Mouse (Mus musculus) urinary bladder, postnatal 14 days (tissue): ENCODE results near the gene Mei4.

Source experiments
- DNase-seq: peaks from one replicate; pipeline ENCODE4 v3.0.0; 2021; ENCODE audit warnings: low spot score

The Mei4 gene

DNA sequence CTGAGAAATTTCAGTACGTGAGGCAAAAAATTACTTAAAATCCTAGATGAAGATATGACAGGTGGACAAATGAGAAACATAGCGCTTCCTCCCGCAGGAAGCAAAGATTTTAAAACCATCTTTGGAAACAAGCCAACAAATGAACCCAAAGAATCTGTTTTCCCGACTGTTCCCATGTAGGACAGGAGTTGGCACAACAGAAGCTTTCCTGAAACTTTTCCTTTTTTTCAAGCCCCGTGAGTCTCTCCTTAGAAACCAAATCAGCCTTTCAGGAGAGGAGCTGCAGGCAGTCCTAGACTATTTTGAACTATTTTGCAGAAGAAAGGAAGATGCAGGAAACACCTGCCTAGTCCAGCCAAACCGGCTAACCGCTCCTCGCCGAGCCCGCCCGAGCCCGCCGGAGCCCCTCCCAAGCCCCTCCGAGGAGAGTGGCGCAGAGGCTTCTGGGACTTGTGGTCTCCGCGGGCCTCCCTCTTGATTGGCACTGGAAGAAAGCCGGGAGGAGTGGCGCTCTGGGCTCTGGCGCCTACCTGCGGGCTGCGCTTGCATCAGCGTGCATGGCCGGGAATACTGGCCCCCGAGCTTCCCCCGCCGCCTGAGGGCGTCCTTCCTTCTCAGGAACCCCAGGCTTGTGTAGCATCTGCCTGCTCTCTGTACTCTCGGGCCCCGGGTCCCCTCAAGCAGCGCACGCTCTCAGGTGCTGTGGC lies at the start of gene Mei4:
Gene Mei4 (plus strand): TSS at position 490 of the 707 bp plus-strand sequence.
- DNase-seq: peak; percentile 46

DNA sequence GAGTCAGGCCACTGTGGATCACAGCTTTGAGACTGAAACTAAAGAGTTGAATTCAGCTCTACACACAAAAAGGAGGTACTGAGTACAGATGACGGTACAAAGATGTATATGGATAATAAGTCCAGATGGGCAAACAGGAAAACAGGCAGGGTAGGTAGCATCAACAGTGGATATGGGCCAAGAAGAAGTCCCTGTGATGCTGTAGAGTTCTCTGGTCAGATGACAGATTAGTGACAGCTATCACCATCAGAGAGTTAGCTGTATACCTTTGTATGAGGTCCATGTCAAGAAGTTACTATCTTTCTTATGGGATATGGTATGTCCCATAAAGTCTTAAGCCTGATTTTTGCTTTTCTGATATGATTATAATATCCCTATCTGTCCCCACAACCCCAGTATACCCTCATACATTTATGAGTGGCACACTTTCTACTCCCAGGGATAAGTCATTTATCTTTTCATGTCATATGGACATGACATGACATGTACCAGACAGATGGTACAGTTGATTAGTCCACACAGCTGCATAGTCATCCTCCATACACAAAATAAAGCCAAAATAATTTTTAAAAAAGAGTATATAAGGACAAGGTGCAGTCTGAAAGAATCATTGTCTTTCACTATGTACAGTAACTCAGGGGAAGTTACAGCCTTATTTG lies 43.6 kb upstream of the Mei4 start:
- DNase-seq: no peak

DNA sequence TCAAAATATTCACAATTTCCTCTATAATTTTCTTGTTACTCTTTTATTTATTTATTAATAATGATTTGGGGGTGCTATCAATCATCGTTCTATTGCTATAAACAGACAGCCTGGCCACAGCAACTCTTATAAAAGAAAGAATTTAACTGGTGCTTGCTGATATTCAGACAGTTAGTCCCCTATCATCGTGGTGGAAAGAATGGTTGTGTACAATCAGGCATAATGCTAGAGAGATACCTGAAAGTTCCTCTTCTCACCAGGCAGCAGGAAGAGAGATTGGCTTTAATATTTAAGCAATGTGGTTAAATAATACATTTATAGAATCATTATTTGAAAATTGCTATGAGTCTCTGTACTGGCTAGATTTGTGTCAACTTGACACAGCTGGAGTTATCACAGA lies 35.9 kb upstream of the Mei4 start:
- no peak for DNase-seq

DNA sequence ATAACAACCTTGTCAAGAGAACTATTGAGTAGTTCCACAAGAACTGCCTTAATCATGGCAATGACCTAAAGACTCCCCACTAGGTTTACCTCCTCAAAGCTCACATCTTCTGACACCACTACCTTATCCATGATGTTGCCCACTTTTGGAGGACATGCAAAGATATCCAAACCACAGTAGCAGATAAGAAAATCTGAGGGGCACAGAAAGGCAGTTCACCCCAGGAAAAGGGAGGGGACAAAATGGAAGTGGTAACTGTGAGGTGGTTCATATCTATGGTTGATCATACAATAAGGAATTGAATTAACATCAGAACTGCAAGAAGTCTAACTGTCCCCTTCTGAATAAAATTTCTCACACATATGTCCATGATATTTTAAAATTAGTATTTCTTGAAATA lies 29.4 kb upstream of the Mei4 start:
- DNase-seq: no peak

DNA sequence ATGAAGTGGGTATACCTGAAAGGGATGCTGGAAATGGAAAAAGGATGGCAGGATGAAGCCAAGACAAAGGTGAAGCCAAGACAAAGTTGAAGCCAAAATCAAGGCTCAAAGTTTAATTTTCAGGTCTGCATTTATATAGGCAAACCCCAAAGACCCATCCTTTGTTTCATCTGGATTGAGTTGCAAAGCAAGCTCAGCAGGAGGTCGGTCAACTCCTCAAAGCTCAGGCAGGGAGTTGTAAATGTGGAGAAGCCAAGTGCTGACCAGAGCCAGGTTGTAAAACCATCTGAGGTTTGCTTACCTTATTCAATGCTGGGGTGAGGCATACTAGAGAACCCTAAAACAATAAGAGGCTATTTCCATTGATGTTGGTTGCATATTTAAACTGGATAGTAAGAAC lies 4.6 kb upstream of the Mei4 start:
- no peak for DNase-seq

DNA sequence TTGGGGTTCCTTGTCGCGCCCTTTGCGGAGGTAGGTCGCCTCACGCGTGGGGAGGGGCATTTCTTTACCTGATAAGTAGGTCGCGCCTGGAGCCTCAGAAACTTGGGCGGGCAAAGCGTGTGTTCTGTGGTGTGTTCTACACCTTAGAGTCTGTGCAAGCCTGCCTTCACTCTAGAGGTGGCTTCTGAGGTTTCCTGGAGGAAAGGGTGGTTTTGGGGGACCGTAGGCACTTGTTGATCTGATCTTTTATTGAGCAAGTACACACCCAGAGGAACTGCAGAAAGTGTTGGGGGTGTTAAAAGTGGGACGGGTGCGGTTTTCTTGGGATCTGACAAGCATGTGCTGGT lies 391 bp downstream of the Mei4 start:
- no peak for DNase-seq

DNA sequence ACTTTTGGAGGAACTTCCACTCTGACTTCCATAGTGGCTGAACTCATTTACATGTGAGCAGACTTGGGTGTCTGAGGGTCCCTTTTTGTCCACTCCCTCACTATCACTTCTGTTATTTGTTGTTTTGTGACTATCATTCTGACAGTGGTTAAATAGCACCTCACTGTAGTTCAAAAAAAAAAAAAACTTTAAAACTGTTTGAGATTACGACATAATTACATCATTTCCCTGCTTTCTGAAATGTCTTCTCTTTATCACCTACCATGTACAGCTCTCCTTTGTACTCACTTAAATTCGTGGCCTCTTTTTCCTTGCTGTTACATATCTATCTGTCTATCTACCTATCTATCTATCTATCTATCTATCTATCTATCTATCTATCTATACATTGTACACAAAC lies 2.6 kb downstream of the Mei4 start:
- no peak for DNase-seq

DNA sequence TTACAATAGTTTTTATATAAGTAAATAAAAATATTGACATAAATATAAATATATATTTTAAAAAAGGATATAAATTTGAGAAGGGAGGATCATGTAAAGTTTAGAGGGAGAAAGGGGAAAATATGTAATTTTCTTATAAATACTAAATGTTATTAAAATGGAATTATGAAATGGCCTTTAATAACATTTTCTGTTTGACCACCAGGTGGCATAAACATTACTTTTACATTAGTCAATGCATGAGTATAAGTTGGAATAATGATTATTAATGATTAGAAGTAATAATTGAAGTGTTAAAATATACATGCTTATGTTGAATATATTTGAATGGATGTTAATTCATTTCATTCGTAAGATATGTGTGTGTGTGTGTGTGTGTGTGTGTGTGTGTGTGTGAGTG lies 58.0 kb downstream of the Mei4 start:
- no peak for DNase-seq

DNA sequence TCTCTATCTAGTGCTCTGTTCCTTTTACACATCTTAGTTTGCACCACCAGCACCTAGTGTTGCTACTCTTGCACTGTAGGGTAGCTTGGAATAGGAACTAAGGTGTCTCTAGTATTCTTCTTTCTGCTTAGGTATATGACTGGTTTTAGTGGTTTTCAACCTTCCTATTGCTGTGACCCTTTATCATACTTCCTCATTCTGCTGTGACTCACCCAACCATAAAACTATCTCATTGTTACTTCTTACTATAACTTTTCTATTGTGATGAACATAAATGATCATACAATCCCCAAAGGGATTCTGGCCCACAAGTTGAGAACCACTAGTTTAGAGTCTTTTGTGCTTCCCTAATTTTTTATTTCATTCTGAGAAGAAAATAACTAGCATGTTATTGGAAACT lies 61.3 kb downstream of the Mei4 start:
- no peak for DNase-seq

DNA sequence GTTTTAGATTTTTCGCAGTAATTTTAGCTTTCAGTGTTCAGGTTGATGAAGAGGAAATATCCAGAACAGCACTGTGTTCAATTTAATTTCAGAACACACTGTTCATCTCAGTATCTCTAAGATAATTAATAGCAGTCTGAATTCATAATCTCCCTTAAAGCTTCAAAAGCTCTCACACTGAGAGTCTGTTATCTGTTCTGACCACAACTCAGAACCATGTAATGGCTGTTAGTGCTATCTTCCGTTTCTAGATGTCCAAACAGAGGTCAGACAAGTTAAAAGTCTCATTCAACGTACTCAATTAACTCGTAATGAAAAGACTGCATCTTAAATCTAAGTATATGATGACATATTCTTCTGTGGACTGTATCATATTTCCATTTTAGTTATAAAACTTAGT lies 77.1 kb downstream of the Mei4 start:
- no peak for DNase-seq

DNA sequence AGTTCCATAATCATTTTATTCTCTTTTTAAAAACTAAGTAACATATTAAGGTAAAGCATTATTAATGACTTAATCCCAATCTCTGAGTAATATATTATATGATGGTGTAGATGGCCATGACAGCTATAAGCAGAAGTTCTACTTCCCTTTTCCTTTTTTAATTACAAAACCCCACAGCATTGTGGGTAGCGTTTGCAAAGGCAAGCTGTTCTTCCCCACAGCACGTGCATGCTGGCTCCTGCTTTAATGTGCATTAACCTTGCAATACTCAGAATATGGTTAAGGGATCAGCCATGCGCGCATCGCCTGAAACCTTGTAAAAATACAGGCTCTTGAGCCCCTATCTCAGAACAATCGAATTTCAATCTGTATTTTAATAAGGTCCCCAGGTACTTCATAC lies 82.2 kb downstream of the Mei4 start:
- no peak for DNase-seq

DNA sequence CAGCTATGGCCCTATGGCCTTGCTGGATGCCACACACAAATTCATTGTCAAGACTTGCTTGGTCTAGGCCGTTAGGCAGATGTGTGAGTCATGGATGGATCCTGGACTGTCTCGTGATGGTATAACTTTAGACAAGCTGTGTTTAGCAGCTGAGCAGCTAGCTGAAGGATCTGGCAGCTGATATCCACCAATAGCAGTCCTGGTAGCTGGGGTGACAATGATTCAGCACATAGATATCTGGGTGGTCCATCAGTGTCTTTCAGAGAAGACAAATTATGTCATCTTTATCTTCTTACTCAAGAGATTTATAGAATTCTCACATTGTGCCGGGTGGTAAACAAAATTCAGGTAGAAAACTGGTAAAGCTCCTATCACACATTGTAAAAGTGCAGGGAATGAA lies 93.4 kb downstream of the Mei4 start:
- no peak for DNase-seq

DNA sequence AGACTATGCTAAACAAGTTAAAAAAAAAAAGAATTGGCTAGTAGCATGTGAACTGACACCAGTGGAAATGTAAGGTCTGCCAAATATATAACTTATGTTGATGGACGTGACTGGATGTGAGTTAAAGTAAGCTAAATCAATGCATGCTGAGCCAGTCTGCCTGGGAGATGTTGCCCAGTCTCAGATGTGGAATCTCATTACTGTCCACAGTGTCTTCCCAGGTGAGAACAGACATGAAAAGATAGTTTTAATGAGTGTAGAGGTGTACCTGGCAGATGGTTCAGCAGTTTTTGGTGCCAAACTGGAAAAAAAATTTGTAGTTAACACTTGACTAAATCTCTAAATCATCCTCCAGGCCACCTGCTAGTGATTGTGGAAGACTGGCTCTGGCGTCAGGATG lies 94.4 kb downstream of the Mei4 start:
- DNase-seq: no peak

DNA sequence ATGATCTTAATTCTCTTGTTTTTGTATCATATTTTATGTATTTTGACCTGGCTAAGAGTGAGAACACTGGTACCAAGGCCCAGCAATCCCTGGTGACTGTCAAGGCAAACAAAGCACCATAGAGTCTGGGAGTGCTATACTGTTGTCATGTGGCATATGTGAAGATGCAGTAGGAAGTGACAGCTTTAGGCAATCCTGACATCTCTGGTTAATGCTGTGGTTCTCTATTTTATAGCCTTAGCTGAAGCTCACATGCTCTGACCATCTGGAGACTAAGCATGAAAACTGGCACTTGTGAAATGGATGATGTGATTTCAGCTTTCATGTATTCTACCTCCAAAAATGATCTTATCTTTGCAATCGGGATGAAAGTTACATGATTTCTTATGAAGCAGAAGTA lies 103.3 kb downstream of the Mei4 start:
- no peak for DNase-seq

DNA sequence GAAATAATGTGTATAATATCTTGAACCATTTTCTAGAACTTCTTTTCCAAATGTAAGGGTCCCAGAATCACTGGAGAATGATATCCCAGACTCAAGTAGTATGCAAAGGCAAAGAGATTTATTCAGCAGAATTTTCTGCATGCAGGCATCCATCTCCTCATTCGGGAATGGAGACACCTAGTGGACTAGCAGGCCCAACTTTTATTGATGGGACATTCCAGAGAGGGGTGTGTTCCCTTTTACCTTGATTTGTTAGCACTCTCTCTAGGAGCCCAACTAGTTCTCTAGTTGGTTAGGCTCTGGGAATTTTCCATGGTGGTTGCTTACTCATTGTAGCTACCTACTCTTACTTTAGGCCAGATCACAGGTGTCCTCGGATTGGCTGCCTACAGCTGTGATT lies 105.5 kb downstream of the Mei4 start:
- DNase-seq: no peak

DNA sequence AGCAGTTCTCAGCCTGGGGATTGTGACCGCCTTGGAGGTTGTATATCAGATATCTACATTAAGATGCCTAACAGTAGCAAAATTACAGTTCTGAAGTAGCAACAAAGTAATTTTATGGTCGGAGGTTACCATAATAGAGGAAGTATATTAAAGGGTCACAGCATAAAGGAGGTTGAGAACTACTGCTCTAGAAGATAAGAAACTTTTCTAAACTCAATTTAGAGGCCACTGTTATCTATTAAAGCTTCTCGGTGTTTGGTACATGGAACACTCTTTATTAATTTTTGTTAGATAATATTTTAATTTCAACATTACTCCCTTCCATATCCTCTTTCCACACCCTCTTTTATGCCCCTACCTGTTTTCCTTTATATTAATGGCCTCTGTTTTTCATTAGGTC lies 119.0 kb downstream of the Mei4 start:
- no peak for DNase-seq

DNA sequence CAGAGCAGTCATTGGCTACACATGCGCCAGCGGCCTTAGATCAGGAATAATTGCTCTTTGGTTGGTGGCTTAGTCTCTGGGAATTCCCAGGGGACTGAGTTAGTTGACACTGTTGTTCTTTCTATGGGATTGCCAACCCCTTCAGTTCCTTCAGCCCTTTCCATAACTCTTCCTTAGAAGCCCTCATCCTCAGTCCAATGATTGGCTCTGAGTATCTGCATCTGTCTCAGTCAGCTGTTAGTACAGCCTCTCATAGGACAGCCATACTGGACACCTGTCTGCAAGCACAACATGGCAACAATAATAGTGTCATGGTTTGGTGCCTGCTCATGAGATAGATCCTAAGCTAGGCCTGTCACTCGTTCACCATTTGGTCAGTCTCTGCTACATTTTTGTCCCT lies 149.5 kb downstream of the Mei4 start:
- no peak for DNase-seq

DNA sequence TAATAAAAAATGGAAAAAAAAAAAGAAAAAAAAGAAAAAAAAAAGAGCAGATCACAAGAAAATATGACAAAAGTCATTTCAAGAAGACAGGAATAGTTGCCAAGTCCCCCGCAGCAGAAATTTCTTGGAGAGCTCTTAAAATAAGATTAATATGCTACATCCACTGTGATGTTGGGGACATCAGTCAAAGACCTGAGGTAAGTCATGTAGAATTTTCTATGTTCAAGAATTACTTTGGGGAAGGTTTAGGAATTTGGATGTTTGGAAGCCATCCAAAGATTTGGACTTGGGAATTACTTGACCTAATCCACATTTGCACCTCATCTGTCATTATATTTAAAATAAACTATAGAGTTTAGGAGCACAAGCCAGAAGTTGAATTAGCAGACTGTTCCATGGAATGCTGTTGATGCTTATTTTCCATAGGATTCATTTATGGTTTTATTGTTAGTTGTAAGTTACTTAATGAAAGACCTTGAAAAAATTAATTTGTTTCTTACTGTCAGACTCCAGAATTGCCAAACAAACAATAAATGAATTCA lies 179.1 kb downstream of the Mei4 start:
- no peak for DNase-seq

DNA sequence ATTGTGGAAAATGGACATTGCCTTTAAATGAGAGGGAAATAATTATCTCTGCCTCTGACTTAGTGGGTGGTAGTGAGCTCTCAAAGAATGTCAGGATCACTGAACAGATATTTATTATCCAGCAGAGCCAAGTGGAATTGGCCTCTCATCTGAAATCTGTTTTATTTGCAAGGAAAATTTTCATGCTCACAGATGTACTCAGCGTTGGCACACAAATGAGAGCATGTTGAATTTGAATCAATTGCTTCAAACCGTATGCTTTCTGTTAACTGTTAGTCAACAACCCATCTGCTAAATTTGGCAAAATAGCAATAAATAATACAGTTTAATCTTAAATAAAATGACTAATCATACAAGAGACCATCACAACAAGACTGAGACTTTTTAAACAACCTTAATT lies 181.0 kb downstream of the Mei4 start:
- DNase-seq: no peak

DNA sequence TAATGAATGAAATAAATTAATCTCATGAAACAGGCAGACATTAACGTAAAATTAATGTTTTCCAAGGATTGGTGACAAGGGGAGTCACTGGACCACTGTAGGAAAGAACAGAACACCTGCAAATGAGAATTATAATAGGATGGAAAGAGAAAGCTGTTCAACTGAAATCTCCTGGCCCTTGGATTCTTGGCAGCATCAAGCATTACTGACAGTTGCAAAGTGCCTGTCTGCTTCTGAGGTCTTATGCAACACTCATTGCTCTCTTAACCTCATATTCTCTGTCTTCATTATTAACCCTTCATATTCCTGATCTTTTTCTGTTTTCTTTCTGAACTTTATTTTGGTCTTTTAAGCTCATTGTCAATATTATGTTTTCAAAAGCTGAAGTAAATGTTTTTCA lies 210.4 kb downstream of the Mei4 start:
- DNase-seq: no peak

DNA sequence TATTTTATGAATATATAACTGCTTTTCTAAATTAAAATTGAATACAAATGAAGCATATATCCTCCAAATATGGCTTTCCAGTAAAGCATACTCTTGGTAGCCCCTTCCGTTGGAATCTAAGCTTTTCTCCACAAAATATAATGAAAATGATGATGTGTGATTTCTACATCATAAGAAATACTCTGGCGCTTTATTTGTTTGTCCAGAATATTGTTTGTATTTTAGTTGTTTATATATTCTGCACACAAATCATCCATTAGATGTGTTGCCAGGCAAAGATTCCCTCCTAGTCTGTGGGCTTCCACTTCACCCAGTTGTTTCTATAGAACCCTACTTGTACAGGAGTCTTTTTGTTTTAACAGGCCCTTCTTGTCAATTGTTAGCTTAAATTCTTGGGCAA lies 211.8 kb downstream of the Mei4 start:
- DNase-seq: no peak

DNA sequence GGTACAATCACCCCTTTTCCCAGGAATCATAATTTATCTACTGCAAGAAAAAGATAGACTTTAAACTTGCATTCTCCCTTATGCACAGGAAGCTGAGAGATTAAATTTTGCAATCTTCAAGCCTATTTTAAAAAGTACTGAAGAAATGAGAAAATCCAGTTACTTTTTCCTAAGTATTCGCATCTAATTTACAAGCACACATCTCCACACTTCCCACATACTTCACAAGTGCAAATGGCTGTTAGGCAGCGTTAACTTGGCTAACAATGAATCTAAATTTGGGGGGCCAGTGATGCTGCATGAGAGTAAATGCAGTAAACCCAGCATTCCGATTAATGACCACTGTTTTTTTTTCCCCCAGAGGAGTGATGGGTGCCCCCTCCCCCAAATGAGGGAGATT lies 232.9 kb downstream of the Mei4 start:
- DNase-seq: no peak

DNA sequence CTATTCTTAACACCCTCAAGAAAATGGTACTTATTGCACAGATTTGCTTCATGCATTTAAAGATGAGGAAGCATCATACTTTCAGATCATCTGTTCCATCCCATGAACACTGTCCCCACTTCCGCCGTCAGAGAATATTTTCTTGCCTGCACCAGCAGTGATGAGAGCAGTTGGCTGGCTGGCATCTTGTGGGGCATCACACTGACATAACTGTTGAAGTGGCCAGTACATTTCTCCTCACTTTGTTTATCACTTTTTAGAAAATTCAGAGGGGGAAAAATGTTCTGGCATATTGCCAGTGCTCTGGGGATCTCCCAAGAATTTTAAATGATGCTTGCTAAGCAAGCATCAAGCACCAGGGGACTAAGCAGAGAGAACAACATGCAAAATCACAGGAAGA lies 251.4 kb downstream of the Mei4 start:
- DNase-seq: no peak

DNA sequence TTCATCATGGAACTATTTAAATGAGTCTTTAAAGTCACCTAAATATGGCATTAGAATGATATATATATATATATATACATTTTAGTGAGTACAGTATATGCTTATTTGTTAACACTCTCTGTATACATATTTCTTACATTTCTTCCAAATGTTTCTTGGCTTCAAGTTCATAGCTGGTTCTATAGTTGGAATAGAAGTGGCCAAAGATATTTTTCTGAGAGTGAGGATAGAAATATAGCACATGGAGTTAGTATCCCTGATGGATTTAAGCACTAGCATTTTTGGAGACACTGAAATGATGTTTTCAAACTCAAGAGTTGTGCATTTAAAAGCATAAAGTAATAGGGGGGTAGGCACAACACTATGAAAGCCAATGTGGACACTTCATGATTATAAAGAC lies 272.6 kb downstream of the Mei4 start:
- DNase-seq: no peak
